Mouse (Mus musculus): ENCODE data around the gene Pdzrn3. TPM values are rescaled to one million over a fixed set of nuclear protein-coding genes. Genes with fewer than 3 reads are reported as not detected.

Gene Pdzrn3
- polyA plus RNA-seq, 1 experiment, result 13.8 TPM

DNA sequence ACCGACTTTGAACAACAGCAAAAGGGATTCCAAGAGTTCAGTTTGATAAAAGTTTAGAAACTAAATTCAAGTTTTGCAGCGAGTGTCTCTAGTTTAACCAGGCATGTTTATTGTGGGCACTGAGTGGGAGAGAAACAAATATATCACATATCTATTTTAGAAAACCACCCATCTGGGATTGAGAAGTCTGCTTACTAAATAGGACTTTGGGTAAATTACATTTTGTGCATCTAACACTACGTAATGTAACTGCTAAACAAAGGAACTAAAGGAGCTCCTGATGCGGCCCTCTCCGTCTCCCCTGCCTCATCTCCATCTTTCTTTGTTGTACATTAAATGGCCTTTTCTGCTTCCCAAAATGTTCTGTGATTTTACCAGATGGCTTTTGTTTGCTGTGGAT lies 40.5 kb upstream of the Pdzrn3 start:
- Histone ChIP-seq H3ac (ENCODE audit: control insufficient read depth, insufficient read length) (no peak overlapping the region), H3K36me3 (ENCODE audit: control insufficient read depth, insufficient read depth) (no peaks in the 10 kb centered on the region), H3K4me3 (no peak overlapping the region), H3K79me2 (ENCODE audit: control insufficient read depth, insufficient read depth) (no peaks in the 10 kb centered on the region), H3K4me2 (ENCODE audit: low read depth) (no peak overlapping the region), H3K27me3 (ENCODE audit: control insufficient read depth, insufficient read depth, insufficient read length) (no peaks in the 10 kb centered on the region)
- TF ChIP-seq TCF12 (IDR thresholded peaks at IDR 0.05; ENCODE audit: insufficient read depth, poor library complexity, severe bottlenecking) (no peak), MYOG (IDR thresholded peaks at IDR 0.05; ENCODE audit: control insufficient read depth in 1 of 3, insufficient read depth in 1 of 3, insufficient read length in 2 of 3, low read depth in 2 of 3) (no peak), POLR2A (IDR thresholded peaks at IDR 0.05; ENCODE audit: insufficient read length, low read depth) (no peak), E2F4 (IDR thresholded peaks at IDR 0.05; ENCODE audit: insufficient read depth) (no peak), USF1 (IDR thresholded peaks at IDR 0.05; ENCODE audit: low read depth) (no peak), SRF (IDR thresholded peaks at IDR 0.05; ENCODE audit: control insufficient read depth, insufficient read length, low read depth) (no peak), MAX (IDR thresholded peaks at IDR 0.05; ENCODE audit: low read depth) (no peak), REST (IDR thresholded peaks at IDR 0.05; ENCODE audit: insufficient read depth, insufficient read length) (no peak), MYOD1 (IDR thresholded peaks at IDR 0.05; ENCODE audit: control insufficient read depth in 1 of 3, insufficient read length in 2 of 3, low read depth in 2 of 3) (no peak), CEBPB (IDR thresholded peaks at IDR 0.05; ENCODE audit: insufficient read depth, poor library complexity, severe bottlenecking) (no peak), POLR2AphosphoS2 (IDR thresholded peaks at IDR 0.05; ENCODE audit: insufficient read length, low read depth) (no peak), TCF3 (IDR thresholded peaks at IDR 0.05; ENCODE audit: insufficient read length, low read depth) (no peak)

DNA sequence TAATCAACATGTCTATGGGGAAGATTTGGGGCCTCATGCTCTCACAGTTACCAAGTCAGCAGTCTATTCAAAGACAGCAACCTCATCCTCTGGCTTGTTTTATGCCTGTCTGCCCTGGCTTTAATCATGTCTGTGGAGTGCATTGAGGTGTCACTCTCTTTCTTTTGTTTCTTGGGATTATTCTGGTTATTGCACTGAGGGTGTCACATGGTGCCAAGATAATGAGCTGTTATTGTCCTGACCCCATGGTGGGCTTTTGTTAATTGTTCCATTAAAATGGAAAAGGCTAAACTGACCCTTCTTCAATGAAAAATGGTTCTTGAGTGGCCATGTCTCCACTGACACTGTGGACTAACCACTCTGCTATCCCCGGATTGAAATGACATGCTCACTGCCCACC lies 34.0 kb upstream of the Pdzrn3 start:
- Histone ChIP-seq H3K4me2 (ENCODE audit: low read depth) (no peak overlapping the region), H3ac (ENCODE audit: control insufficient read depth, insufficient read length) (no peak overlapping the region), H3K36me3 (ENCODE audit: control insufficient read depth, insufficient read depth) (no peaks in the 10 kb centered on the region), H3K27me3 (ENCODE audit: control insufficient read depth, insufficient read depth, insufficient read length) (no peaks in the 10 kb centered on the region), H3K79me2 (ENCODE audit: control insufficient read depth, insufficient read depth) (no peaks in the 10 kb centered on the region), H3K4me3 (no peak overlapping the region)
- TF ChIP-seq CEBPB (IDR thresholded peaks at IDR 0.05; ENCODE audit: insufficient read depth, poor library complexity, severe bottlenecking) (no peak), MYOD1 (IDR thresholded peaks at IDR 0.05; ENCODE audit: control insufficient read depth in 1 of 3, insufficient read length in 2 of 3, low read depth in 2 of 3) (no peak), POLR2A (IDR thresholded peaks at IDR 0.05; ENCODE audit: insufficient read length, low read depth) (no peak), TCF12 (IDR thresholded peaks at IDR 0.05; ENCODE audit: insufficient read depth, poor library complexity, severe bottlenecking) (no peak), MYOG (IDR thresholded peaks at IDR 0.05; ENCODE audit: control insufficient read depth in 1 of 3, insufficient read depth in 1 of 3, insufficient read length in 2 of 3, low read depth in 2 of 3) (no peak), MAX (IDR thresholded peaks at IDR 0.05; ENCODE audit: low read depth) (no peak), REST (IDR thresholded peaks at IDR 0.05; ENCODE audit: insufficient read depth, insufficient read length) (no peak), USF1 (IDR thresholded peaks at IDR 0.05; ENCODE audit: low read depth) (no peak), E2F4 (IDR thresholded peaks at IDR 0.05; ENCODE audit: insufficient read depth) (no peak), TCF3 (IDR thresholded peaks at IDR 0.05; ENCODE audit: insufficient read length, low read depth) (no peak), POLR2AphosphoS2 (IDR thresholded peaks at IDR 0.05; ENCODE audit: insufficient read length, low read depth) (no peak), SRF (IDR thresholded peaks at IDR 0.05; ENCODE audit: control insufficient read depth, insufficient read length, low read depth) (no peak)

DNA sequence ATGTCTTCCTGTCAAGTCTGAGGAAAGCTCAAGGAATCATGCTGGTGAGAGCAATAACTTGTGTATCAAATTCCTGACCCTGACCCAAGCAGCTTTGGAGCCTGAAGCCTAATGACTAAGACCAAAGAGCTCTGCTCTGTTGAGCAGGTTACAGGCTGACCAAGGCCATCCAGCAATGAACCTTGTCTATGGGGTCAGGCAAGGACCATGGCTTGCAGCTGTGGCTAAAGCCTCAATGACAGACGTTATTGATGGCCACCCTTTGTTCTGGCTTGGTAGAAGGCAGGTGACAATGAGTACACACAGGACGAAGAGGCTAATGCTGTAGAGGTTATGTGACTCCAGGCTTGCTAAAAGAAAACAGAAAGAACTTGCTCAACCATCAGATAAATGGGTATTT lies 33.4 kb upstream of the Pdzrn3 start:
- no peaks in the 10 kb centered on the region for H3K27me3 ChIP-seq (ENCODE audit: control insufficient read depth, insufficient read depth, insufficient read length)
- no peak overlapping the region for H3K4me2 ChIP-seq (ENCODE audit: low read depth)
- no peaks in the 10 kb centered on the region for H3K36me3 ChIP-seq (ENCODE audit: control insufficient read depth, insufficient read depth)
- no peaks in the 10 kb centered on the region for H3K79me2 ChIP-seq (ENCODE audit: control insufficient read depth, insufficient read depth)
- H3K4me3 ChIP-seq, result no peak overlapping the region
- H3ac ChIP-seq (ENCODE audit: control insufficient read depth, insufficient read length), result no peak overlapping the region
- TF ChIP-seq MYOD1 (IDR thresholded peaks at IDR 0.05; ENCODE audit: control insufficient read depth in 1 of 3, insufficient read length in 2 of 3, low read depth in 2 of 3) (peak in 1 of 3 experiments; percentile 60), POLR2AphosphoS2 (IDR thresholded peaks at IDR 0.05; ENCODE audit: insufficient read length, low read depth) (no peak), MYOG (IDR thresholded peaks at IDR 0.05; ENCODE audit: control insufficient read depth in 1 of 3, insufficient read depth in 1 of 3, insufficient read length in 2 of 3, low read depth in 2 of 3) (peak in 1 of 3 experiments; percentile 29)

DNA sequence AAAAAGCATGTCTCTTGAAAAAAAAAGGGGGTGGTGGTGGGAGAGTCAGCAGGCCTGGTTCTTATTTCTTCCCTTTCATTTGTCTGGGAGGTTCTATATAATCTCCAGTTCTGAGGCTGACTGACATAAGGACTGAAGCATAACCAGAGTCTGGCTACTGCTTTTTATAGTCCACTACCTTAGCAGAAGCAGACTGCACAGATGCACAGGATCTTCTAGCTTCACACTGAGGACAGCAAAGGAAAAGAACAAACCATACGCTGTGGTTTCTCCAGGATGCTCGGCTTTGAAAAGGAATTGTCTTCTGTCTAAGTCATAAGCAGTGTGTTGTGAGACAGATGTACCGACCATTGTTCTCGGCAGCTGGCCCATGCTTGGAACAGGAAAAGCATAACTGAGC lies 19.0 kb upstream of the Pdzrn3 start:
- TF ChIP-seq USF1 (IDR thresholded peaks at IDR 0.05; ENCODE audit: low read depth) (no peak), REST (IDR thresholded peaks at IDR 0.05; ENCODE audit: insufficient read depth, insufficient read length) (no peak), E2F4 (IDR thresholded peaks at IDR 0.05; ENCODE audit: insufficient read depth) (no peak)
- Histone ChIP-seq H3K36me3 (ENCODE audit: control insufficient read depth, insufficient read depth) (no peaks in the 10 kb centered on the region), H3K27me3 (ENCODE audit: control insufficient read depth, insufficient read depth, insufficient read length) (no peaks in the 10 kb centered on the region), H3K79me2 (ENCODE audit: control insufficient read depth, insufficient read depth) (no peaks in the 10 kb centered on the region), H3K4me2 (ENCODE audit: low read depth) (no peak overlapping the region), H3ac (ENCODE audit: control insufficient read depth, insufficient read length) (no peak overlapping the region), H3K4me3 (no peak overlapping the region)

DNA sequence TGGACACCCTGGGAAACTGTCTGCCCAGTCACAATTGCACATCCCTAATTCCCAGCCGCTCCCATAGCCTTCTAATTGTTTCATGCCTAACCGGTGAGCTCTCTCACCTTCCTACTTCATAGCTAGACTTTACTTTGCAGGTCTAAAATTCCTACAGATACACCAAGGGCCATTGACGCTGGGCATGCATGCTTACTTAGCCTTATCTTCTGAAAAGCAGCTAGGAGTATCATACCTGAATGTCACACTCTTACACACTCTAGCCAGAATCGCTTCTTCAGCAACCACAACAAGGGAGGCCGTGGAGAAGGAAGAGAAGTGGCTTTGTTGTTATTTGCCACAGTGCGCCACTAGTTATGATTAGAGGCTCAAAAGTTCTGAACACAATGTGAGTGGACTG lies 18.2 kb upstream of the Pdzrn3 start:
- H3K4me2 ChIP-seq (ENCODE audit: low read depth), result no peak overlapping the region
- no peaks in the 10 kb centered on the region for H3K79me2 ChIP-seq (ENCODE audit: control insufficient read depth, insufficient read depth)
- no peak for TF ChIP-seq MYOG (IDR thresholded peaks at IDR 0.05; ENCODE audit: control insufficient read depth in 1 of 3, insufficient read depth in 1 of 3, insufficient read length in 2 of 3, low read depth in 2 of 3)
- no peak for TF ChIP-seq POLR2A (IDR thresholded peaks at IDR 0.05; ENCODE audit: insufficient read length, low read depth)
- no peak for TF ChIP-seq E2F4 (IDR thresholded peaks at IDR 0.05; ENCODE audit: insufficient read depth)
- no peak for TF ChIP-seq TCF3 (IDR thresholded peaks at IDR 0.05; ENCODE audit: insufficient read length, low read depth)
- no peak for TF ChIP-seq MYOD1 (IDR thresholded peaks at IDR 0.05; ENCODE audit: control insufficient read depth in 1 of 3, insufficient read length in 2 of 3, low read depth in 2 of 3)
- TF ChIP-seq USF1 (IDR thresholded peaks at IDR 0.05; ENCODE audit: low read depth), result no peak
- no peak for TF ChIP-seq MAX (IDR thresholded peaks at IDR 0.05; ENCODE audit: low read depth)
- no peak for TF ChIP-seq CEBPB (IDR thresholded peaks at IDR 0.05; ENCODE audit: insufficient read depth, poor library complexity, severe bottlenecking)
- TF ChIP-seq REST (IDR thresholded peaks at IDR 0.05; ENCODE audit: insufficient read depth, insufficient read length), result no peak
- TF ChIP-seq TCF12 (IDR thresholded peaks at IDR 0.05; ENCODE audit: insufficient read depth, poor library complexity, severe bottlenecking), result no peak
- TF ChIP-seq POLR2AphosphoS2 (IDR thresholded peaks at IDR 0.05; ENCODE audit: insufficient read length, low read depth), result no peak
- no peak for TF ChIP-seq SRF (IDR thresholded peaks at IDR 0.05; ENCODE audit: control insufficient read depth, insufficient read length, low read depth)
- no peaks in the 10 kb centered on the region for H3K27me3 ChIP-seq (ENCODE audit: control insufficient read depth, insufficient read depth, insufficient read length)
- no peaks in the 10 kb centered on the region for H3K36me3 ChIP-seq (ENCODE audit: control insufficient read depth, insufficient read depth)
- no peak overlapping the region for H3ac ChIP-seq (ENCODE audit: control insufficient read depth, insufficient read length)
- no peak overlapping the region for H3K4me3 ChIP-seq
